Mouse (Mus musculus) gastrocnemius, postnatal 10 days (tissue): ENCODE data around the gene Slain2. TPM values are rescaled to one million over a fixed set of nuclear protein-coding genes. Genes with fewer than 3 reads are reported as not detected.
"Not testable (repeated sequence)": the region's sequence is repeated elsewhere in the genome, so short reads cannot be mapped to it uniquely, and the experiment has no call there.

ENCODE experiments used
- DNase-seq: peaks from one replicate; pipeline ENCODE4 v3.0.0; 2021; ENCODE audit warnings: mixed read lengths
- total RNA-seq, 2 experiments: library from RNA; stranded (reverse); gene quantifications; 2 replicates each; pipeline ENCODE4 v1.2.3; 2021

The Slain2 gene
- total RNA-seq, 2 experiments from 2014 or later, result 80.4 to 87.9 TPM

DNA sequence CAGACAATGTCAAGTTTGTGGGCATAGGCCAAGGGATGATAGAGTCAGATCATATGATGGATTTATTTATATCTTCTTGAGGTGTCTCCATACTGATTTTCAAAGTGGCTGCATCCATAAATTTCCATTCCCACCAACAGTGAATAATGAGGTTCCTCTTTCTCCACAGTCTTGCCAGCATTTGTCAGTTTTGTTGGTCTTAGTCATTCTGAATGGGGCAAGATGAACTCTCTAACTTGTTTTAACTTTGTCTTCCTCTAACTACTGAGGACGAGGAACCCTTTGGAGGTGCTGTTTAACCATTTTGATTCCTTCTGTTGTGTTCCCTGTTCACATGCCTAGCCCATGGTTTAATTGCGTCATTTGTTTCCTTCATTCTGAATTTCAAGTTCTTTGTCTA is 36.1 kb downstream of the Slain2 start:
- DNase-seq, result no peak

DNA sequence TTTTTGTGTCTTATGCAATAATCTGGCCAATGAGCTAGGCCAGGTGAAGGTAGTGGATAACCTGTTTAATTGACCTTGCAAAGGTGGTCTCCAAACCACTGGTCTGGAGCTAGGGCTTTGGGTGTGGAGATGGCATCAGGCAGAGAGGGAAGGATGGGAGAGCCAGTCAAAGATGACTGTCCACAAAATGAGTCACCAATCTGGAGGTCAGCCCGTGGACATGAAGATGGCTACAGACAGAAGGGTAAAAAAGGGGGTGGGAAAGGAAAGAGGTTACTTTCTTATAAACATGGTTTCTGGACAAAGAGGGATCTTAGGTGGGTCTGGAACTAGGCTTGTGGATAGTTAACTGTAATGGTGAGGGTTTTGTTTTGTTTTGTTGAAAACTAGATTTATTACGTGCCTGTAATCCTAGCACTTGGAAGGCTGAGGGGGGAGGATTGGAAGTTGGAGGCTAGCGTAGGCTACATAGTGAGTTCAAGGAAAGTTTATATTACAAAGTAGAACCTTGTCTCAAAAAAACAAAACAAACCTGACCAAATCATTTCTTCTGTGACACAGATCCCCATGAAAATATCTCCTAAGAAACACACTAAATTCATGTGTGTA is 40.0 kb downstream of the Slain2 start:
- no peak for DNase-seq

DNA sequence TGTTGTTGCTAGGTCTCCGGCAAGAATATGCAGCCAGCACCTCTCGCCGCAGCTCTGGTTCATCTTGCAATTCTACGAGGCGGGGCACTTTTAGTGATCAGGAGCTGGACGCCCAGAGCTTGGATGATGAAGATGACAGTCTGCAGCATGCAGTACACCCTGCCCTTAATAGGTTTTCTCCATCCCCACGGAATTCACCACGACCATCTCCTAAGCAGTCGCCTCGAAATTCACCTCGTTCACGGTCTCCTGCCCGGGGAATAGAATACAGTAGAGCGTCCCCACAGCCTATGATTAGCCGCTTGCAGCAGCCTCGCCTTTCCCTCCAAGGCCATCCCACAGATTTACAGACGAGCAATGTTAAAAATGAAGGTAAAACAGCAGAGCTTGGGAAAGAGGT is 43.2 kb downstream of the Slain2 start:
- DNase-seq, result no peak

DNA sequence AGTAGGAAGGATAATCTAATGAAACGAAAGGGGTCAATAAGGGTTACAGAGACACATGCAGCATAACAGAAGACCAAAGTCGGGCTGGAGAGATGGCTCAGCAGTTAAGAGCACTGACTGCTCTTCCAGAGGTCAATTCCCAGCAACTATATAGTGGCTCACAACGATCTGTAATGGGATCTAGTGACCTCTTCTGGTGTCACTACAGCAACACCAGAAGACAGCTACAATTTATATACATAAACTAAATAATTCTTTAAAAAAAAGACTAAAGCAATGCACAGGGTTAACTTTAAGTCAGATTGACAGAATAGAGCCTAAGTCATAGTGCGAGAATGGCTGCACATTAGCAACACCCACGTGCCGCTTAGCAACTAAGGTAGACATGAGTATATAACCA is 46.0 kb downstream of the Slain2 start:
- no peak for DNase-seq

DNA sequence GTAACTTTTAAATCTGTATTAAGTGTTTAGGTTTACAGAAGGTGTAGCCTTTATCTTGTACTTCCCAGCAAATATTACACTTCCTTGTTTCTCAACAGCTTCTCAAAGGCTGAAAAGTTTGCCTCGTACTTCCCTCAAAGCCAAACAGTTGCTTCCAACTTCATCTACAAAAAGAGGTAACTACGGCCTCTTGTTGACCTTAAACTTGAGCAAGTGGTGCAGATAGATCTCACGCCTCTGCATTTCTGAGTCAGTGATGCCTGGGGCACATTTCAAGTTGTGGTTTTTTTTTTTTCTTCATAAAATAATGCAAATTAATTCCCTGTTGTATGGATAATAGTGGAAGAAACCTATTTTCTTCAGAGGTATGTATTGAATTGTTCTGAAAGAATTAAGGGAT is 51.6 kb downstream of the Slain2 start:
- DNase-seq, result no peak

DNA sequence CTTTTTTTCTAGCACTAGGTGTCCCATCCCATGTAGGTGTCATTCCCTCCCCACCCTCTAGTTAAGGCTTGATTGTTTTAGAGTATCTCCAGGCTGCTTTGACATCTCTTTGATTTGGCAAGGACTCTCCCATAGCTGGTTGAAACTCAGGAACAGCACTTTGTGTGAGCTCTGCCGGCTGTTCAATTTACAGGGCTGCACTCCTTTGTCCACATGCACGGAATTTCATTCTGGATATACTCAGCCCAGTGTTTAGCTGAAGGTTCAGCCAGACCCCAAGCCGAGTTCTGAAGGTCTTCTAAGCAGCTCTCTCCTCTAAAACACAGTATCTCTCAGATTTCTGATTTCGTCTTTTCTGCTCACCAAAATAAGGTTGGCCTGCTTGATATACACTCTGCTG is 58.3 kb downstream of the Slain2 start:
- no peak for DNase-seq

DNA sequence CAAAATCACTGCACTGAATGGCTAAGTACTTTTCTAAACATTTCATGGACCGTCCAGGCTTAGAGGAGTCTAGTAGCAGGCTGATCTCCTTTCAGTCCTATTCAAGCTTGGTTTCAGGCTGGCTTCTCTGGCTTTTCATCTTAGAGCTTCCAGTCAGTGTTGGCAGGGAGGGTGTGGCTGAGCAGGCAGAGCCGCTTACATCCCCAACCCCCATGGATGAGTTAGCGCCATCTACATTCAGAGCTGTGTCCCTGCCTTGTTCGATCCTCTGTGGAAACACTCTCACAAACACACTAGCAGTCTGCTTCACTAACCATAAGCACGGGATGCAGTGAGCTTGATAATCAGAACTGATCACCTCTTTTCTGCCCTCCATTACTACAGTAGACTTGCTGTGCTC is 58.8 kb downstream of the Slain2 start:
- no peak for DNase-seq

DNA sequence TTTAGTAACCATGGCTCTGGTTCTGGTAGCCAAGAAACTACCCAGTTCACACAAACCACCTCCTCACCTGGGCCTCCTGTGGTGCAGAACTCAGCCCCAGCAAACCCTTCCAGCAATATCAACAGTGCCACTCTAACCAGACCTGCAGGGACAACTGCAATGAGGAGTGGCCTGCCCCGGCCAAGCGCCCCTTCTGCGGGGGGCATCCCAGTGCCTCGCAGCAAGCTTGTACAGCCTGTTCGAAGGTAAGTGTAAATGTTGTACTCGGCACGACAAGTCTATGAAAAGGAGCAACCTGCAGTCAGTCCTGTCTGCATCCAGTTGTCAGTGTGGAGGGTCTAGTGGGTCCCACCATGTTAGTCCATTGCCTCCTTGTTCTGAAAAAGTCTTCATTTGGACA is 60.5 kb downstream of the Slain2 start, which contains the start of gene Gm10135:
Gene Gm10135, minus strand, starts transcription at position 101 of the 400 bp plus-strand sequence.
- DNase-seq, result no peak

DNA sequence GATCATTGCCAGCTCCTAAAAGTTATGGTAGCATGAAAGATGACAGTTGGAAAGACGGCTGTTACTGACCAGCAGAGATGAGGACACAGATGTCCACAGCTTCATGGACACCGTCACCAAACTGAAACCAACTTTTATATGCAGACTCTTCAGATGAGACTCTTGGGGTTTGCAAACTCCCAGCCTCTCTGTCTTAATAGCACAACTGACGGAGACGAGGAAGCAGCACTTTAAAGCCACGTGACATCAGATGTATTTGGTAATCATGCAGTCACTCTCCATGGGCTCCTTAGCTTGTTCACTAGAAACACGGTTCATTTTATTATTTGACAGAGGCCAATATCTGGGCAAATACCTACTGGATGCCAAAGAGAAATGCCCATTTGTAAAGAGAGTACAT is 61.9 kb downstream of the Slain2 start:
- no peak for DNase-seq

DNA sequence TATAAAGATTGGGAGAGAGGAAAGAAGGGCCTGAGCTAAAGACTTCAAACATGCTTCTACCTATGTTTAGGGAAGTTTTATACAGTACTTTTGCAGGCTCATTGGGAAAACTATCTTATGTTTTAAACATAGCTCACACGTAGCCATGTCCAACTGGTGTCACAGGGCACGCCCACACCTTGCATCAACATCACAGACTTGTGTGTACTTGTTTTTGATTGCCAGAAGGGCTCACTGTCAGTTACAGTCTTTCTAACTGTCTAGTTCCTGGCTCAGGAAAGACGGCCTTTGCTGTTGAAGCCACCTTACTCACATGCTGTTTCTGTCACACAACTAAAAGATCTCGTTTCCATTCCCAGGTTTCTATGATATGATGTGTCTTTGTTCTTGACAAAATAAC is 62.4 kb downstream of the Slain2 start:
- DNase-seq, result no peak

DNA sequence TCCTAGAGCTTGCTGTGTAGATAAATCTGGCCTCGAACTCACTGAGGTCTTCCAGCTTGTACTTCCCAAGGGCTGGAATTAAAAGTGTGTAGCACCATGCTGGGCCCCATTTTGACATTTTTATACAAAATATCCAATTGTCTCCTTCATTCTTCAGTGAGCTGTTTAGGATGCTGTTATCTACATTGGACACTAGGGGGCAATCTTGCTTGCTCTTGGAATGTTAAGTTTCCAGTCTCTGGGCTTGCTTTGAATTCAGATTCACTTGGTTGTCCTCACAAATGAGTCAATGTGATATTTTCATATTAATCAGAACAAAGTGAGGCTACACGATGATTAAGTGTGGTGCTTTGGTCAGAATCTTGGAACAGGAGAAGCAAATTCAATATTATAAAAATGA is 70.0 kb downstream of the Slain2 start:
- DNase-seq, result no peak

DNA sequence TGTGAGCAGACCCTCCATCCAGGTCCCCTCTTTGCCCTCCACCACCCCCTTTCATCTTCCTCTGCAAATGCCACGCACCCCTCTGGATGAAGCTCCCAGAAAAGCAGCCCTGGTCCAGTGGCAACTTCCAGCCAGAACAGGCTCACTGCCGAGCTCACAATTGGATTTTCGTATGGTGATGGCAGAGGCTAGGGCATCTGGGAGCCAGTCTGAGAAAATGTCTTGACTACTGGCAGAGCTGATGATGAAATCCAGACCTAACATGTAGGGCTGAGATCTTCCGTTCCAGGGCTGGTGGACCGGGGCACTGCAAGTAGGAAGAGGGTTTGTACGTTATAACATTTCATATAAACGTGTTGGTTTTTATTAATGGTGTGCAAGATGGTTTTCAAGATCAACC is 73.7 kb downstream of the Slain2 start:
- DNase-seq, result no peak

DNA sequence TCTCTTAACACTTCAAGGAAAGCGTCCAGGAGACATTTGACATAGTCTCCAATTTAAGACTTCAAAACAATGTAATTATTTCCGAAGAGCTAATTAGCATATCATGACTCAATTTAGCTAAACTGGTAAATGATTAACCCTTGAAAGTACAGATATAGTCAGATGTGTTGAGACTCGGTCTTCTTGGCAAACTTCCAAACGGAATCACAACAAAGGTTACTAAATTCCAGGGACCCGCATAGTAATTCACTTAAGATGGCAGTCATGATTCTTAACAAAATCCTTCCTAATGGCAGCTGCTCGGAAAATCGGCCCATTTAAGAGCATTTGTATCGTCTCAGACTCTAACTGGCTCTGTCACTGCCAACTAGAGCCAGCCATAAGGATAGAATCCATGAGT is 75.7 kb downstream of the Slain2 start:
- no peak for DNase-seq

DNA sequence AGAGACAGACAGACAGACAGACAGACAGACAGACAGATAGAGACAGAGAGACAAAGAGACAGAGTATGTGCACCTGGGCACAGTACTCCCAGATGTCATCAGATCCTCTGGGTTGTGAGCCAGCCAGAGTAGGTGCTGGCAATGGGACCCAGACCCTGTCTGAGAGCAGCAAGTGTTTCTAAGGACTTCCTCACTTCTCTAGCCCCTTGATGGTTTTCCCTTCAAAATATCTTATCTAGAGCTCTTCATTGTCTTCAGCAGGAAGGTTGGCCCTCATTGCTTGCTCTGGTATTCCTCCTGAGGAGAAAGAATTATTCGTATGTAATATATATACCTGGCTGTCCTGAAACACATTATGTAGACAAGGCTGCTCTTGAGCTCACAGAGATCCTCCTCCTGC is 78.4 kb downstream of the Slain2 start:
- DNase-seq, result no peak

DNA sequence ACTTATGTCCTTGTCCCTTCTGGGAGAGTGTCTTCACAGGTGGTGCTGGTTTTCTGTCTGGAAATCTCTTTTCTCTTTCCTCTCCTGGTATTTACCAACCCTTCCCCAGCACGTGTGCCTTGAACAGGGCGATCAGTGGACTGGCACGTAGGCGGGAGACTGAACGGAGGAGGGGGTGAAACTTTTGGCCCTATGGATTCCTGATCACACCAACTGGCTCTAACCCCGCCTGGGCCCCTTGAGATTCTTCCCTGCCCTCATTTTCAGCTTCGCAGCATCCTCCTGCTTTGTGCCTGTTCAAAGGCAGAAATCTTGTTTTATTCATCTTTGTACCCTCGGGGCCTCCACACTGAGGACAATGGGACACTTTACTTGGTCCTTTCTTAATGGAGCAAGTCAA is 80.3 kb downstream of the Slain2 start:
- no peak for DNase-seq

DNA sequence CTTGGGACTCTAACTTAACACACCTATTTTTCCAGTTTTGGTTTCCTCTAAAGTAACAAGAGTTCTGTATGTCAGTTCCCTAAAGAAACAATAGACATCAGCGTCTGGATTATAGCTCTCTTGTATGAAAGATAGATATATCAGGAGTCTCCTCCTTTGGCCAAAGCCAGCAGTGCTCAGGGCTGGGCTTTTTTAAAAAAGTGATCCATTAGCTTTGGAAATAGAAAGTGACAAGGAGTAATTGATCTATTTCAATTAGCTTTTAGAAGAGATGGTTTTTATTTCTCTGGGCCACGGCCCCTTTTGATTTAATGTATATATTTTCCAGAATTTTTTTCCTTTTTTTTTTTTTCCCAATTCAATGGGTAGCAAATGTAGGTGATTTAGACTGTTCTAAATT is 80.8 kb downstream of the Slain2 start:
- no peak for DNase-seq

DNA sequence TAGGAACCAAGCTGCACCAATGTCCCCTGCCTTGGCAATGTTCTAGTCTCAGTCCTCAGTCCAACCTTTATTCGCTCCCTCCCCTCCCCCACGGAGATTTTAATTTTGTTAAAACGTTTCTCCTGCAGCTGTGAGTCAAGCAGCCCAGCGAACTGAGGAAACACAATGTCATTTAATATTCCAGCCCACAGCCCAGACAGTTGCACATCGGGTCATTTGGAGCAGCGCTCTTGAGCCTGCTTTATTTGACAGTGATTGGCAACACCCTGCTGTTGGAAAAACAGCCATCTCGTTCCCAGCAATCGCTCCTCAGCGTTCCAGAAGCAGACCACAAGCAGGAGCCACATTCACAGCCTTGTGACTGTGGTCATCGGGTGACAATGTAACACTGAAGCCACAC is 81.3 kb downstream of the Slain2 start:
- no peak for DNase-seq

DNA sequence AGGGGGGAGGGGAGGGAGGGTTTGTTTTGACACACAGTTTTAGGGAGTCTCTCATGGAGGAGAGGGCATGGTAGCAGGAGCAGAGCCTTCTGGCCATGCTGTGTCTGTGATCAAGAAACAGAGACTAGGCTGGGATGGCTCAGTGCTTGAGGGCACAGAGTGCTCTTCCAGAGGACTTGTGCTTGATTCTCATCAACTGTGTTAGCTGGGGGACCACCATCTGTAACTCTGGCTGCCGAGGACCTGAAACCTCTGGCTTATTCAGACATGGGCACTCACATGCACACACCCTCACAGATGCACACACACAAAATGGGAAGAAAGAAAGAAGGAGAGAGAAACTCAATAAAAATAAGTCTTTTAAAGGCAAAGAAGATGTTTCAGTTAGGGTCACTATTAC is 84.4 kb downstream of the Slain2 start:
- not testable (repeated sequence) for DNase-seq

DNA sequence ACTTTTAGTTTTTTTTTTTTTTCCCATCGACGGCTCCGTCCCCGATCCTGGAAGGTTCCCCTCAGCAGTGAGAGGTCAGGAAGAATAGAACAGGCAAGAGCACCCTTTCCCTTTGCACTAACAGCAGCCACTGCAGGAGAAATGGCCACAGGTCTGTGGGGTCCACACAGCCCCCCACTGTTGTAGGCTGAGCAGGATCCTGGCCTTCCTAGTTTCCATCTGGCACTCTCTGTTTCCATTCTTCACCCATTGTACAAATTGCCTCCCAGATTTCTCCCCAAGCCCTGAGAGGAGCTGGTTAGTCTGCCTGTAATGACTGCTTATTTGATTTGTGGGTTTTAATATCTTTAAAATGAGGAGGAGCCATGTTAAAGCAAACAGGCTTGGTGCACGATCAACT is 89.9 kb downstream of the Slain2 start:
- no peak for DNase-seq

DNA sequence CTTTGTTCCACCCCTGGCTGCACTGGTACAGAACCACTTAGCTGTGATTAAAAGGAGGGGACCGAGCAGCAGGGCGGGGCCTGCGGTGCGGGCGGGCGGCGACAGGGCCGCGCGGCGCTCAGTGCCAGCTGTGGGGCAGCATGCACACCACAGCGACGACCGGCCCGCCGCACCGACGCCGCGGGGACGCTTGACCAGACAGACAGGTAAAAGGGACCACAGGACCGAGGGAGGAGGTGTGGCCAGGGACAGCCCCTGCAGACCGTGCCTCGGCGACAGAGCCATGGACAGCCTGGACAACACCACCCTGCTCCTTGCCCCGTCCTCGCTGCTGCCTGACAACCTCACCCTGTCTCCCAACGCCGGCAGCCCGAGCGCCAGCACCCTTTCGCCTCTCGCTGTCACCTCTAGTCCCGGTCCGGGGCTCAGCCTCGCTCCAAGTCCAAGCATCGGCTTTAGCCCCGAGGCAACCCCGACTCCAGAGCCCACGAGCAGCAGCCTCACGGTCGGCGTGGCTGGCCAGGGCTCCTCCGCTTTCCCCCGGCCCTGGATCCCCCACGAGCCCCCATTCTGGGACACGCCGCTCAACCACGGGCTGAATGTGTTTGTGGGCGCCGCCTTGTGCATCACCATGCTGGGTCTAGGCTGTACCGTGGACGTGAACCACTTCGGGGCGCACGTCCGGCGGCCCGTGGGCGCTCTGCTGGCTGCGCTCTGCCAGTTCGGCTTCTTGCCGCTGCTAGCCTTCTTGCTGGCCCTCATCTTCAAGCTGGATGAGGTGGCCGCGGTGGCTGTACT is 92.9 kb downstream of the Slain2 start, which contains the start of gene Slc10a4:
Gene Slc10a4, plus strand, starts transcription at position 100 of the 798 bp plus-strand sequence.
- DNase-seq, result peak; percentile 39

DNA sequence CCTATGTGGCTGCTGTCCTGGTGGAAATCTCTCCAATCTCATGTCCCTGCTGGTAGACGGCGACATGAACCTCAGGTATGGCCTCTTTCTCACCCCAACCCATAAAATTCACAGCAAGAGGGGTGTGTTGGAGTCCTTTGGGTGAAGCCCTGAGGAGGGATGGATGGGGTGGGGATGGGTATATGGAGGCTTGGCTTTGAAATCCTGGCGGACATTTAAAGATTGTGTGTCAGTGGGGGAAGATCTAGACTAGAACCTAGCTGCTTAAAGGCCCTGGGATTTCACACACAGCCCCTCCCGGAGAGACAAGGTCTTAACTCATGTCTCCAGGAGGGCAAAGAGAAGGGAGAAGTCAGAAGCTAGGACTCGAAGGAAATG is 93.5 kb downstream of the Slain2 start:
- DNase-seq, result no peak

DNA sequence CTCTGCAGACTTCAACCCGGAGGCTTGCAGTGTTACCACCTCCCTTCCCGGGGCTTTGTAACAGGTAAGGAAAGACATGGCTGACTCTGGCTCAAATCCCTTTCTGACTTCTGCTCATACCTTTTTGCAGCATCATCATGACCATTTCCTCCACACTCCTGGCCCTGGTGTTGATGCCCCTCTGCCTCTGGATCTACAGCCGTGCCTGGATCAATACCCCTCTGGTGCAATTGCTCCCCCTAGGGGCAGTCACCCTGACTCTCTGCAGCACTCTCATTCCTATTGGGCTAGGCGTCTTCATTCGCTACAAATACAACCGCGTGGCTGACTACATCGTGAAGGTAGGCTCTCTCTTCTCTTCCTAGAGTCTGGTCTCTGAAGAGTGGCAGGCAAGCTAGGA is 94.1 kb downstream of the Slain2 start:
- not testable (repeated sequence) for DNase-seq

DNA sequence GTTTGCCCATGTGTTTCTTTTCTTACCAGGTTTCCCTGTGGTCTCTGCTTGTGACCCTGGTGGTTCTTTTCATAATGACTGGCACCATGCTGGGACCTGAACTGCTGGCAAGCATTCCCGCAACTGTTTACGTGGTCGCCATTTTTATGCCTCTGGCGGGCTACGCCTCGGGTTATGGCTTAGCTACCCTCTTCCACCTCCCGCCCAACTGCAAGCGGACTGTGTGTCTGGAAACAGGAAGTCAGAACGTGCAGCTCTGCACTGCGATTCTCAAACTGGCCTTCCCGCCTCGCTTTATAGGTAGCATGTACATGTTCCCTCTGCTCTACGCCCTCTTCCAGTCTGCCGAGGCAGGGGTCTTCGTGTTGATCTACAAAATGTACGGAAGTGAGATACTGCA is 97.7 kb downstream of the Slain2 start:
- not testable (repeated sequence) for DNase-seq
